Mouse (Mus musculus) G1E (cell line): ENCODE results near the gene Sh3rf3.

Source experiments
- CTCF ChIP-seq: IDR thresholded peaks from 2 replicates; pipeline ENCODE4 v1.5.1; 2012; ENCODE audit warnings: low read depth, low read length, inconsistent platforms, mixed read lengths
- POLR2AphosphoS5 ChIP-seq: IDR thresholded peaks from 2 replicates; pipeline ENCODE4 v1.6.1; 2012; ENCODE audit warnings: low read depth, low read length, inconsistent platforms; ENCODE audit not compliant: insufficient replicate concordance

GRCm38 (mm10) chr10:58843100-58843499 lies 29.9 kb downstream of the Sh3rf3 start:
- TF ChIP-seq CTCF (no peak), POLR2AphosphoS5 (no peak)
